Mouse (Mus musculus): ENCODE results near the gene Alpk3. TPM values are rescaled to one million over a fixed set of nuclear protein-coding genes. Genes with fewer than 3 reads are reported as not detected.
"Not testable (repeated sequence)": the region's sequence is repeated elsewhere in the genome, so short reads cannot be mapped to it uniquely, and the experiment has no call there.

The Alpk3 gene
- polyA plus RNA-seq, 1 experiment from 2014 or later, result 0.44 TPM

- 63% methylated on average over 6 of the region's 6 CpGs for WGBS
- Histone ChIP-seq H3K4me1 (peaks cover 21% of the 10 kb centered on the region), H3K9me3 (no peaks in the 10 kb centered on the region), H3K9ac (no peak overlapping the region), H3K4me2 (no peak overlapping the region), H3K4me3 (no peak overlapping the region), H3K27ac (no peak overlapping the region), H3K36me3 (no peaks in the 10 kb centered on the region), H3K27me3 (no peaks in the 10 kb centered on the region)
- no peak for ATAC-seq (ENCODE audit: insufficient number of reproducible peaks, insufficient read depth, low FRiP score, low TSS enrichment, low read depth)
Measured at GRCm38 (mm10) chr7:81133416-81133815, 76.0 kb downstream of the Alpk3 start.

GRCm38 (mm10) chr7:81133941-81134340, 76.5 kb downstream of the Alpk3 start:
- Histone ChIP-seq H3K9me3 (no peaks in the 10 kb centered on the region), H3K4me1 (peaks cover 21% of the 10 kb centered on the region), H3K4me3 (no peak overlapping the region), H3K27ac (peak overlapping the region; percentile 60), H3K9ac (no peak overlapping the region), H3K27me3 (no peaks in the 10 kb centered on the region), H3K36me3 (no peaks in the 10 kb centered on the region), H3K4me2 (peak overlapping the region; percentile 59)
- ATAC-seq (ENCODE audit: insufficient number of reproducible peaks, insufficient read depth, low FRiP score, low TSS enrichment, low read depth), result no peak
- WGBS, result 24% methylated on average over 2 of the region's 2 CpGs

- Histone ChIP-seq H3K4me2 (peak overlapping the region; percentile 59), H3K27me3 (no peaks in the 10 kb centered on the region), H3K4me1 (peaks cover 18% of the 10 kb centered on the region), H3K9me3 (no peaks in the 10 kb centered on the region), H3K36me3 (no peaks in the 10 kb centered on the region), H3K4me3 (peak overlapping the region; percentile 30), H3K27ac (peak overlapping the region; percentile 60), H3K9ac (peak overlapping the region; percentile 22)
- WGBS, result 14% methylated on average over 9 of the region's 9 CpGs
- peak; percentile 81 for ATAC-seq (ENCODE audit: insufficient number of reproducible peaks, insufficient read depth, low FRiP score, low TSS enrichment, low read depth)
Measured at GRCm38 (mm10) chr7:81134614-81135067, 77.2 kb downstream of the Alpk3 start.

GRCm38 (mm10) chr7:81137292-81137691, 79.9 kb downstream of the Alpk3 start:
- H3K4me2 ChIP-seq, result no peak overlapping the region
- H3K27ac ChIP-seq, result no peak overlapping the region
- H3K9ac ChIP-seq, result no peak overlapping the region
- no peak for ATAC-seq (ENCODE audit: insufficient number of reproducible peaks, insufficient read depth, low FRiP score, low TSS enrichment, low read depth)
- no peak overlapping the region for H3K4me3 ChIP-seq
- no peaks in the 10 kb centered on the region for H3K36me3 ChIP-seq
- H3K9me3 ChIP-seq, result no peaks in the 10 kb centered on the region
- peaks cover 16% of the 10 kb centered on the region for H3K4me1 ChIP-seq
- 88% methylated on average over 5 of the region's 5 CpGs for WGBS
- H3K27me3 ChIP-seq, result no peaks in the 10 kb centered on the region

GRCm38 (mm10) chr7:81139100-81139499, 81.7 kb downstream of the Alpk3 start:
- Histone ChIP-seq H3K27me3 (no peaks in the 10 kb centered on the region), H3K4me3 (no peak overlapping the region), H3K9ac (no peak overlapping the region), H3K36me3 (no peaks in the 10 kb centered on the region), H3K4me1 (peaks cover 11% of the 10 kb centered on the region), H3K9me3 (no peaks in the 10 kb centered on the region), H3K4me2 (no peak overlapping the region), H3K27ac (no peak overlapping the region)
- WGBS, result 84% methylated on average over 7 of the region's 7 CpGs
- no peak for ATAC-seq (ENCODE audit: insufficient number of reproducible peaks, insufficient read depth, low FRiP score, low TSS enrichment, low read depth)

- H3K4me3 ChIP-seq, result no peak overlapping the region
- H3K36me3 ChIP-seq, result no peaks in the 10 kb centered on the region
- peaks cover 4% of the 10 kb centered on the region for H3K4me1 ChIP-seq
- H3K4me2 ChIP-seq, result no peak overlapping the region
- no peaks in the 10 kb centered on the region for H3K9me3 ChIP-seq
- 87% methylated on average over 5 of the region's 5 CpGs for WGBS
- no peak overlapping the region for H3K9ac ChIP-seq
- no peaks in the 10 kb centered on the region for H3K27me3 ChIP-seq
- no peak overlapping the region for H3K27ac ChIP-seq
- ATAC-seq (ENCODE audit: insufficient number of reproducible peaks, insufficient read depth, low FRiP score, low TSS enrichment, low read depth), result no peak
Measured at GRCm38 (mm10) chr7:81139671-81140404, 82.4 kb downstream of the Alpk3 start.

- H3K27ac ChIP-seq, result no peak overlapping the region
- H3K9ac ChIP-seq, result no peak overlapping the region
- H3K27me3 ChIP-seq, result no peaks in the 10 kb centered on the region
- H3K36me3 ChIP-seq, result no peaks in the 10 kb centered on the region
- H3K9me3 ChIP-seq, result no peaks in the 10 kb centered on the region
- ATAC-seq (ENCODE audit: insufficient number of reproducible peaks, insufficient read depth, low FRiP score, low TSS enrichment, low read depth), result no peak
- WGBS, result 53% methylated on average over 1 of the region's 1 CpGs
- no peak overlapping the region for H3K4me2 ChIP-seq
- H3K4me1 ChIP-seq, result no peaks in the 10 kb centered on the region
- no peak overlapping the region for H3K4me3 ChIP-seq
Measured at GRCm38 (mm10) chr7:81141541-81141940, 84.1 kb downstream of the Alpk3 start.

GRCm38 (mm10) chr7:81143056-81143455, 85.7 kb downstream of the Alpk3 start:
- H3K4me1 ChIP-seq; H3K4me2 ChIP-seq; H3K9ac ChIP-seq; H3K4me3 ChIP-seq; ATAC-seq (ENCODE audit: insufficient number of reproducible peaks, insufficient read depth, low FRiP score, low TSS enrichment, low read depth); H3K9me3 ChIP-seq; H3K27me3 ChIP-seq; H3K36me3 ChIP-seq; H3K27ac ChIP-seq: not testable (repeated sequence)
- WGBS, result 54% methylated on average over 4 of the region's 4 CpGs

- Histone ChIP-seq H3K9me3 (no peaks in the 10 kb centered on the region), H3K4me3 (no peak overlapping the region), H3K4me1 (no peaks in the 10 kb centered on the region), H3K9ac (no peak overlapping the region), H3K36me3 (no peaks in the 10 kb centered on the region), H3K4me2 (no peak overlapping the region), H3K27ac (no peak overlapping the region), H3K27me3 (no peaks in the 10 kb centered on the region)
- ATAC-seq (ENCODE audit: insufficient number of reproducible peaks, insufficient read depth, low FRiP score, low TSS enrichment, low read depth), result no peak
- WGBS, result 88% methylated on average over 11 of the region's 11 CpGs
Measured at GRCm38 (mm10) chr7:81149759-81150158, 92.4 kb downstream of the Alpk3 start.

GRCm38 (mm10) chr7:81151216-81151615, 93.8 kb downstream of the Alpk3 start:
- no peak overlapping the region for H3K9ac ChIP-seq
- WGBS, result 91% methylated on average over 8 of the region's 8 CpGs
- H3K27ac ChIP-seq, result no peak overlapping the region
- ATAC-seq (ENCODE audit: insufficient number of reproducible peaks, insufficient read depth, low FRiP score, low TSS enrichment, low read depth), result no peak
- H3K36me3 ChIP-seq, result no peaks in the 10 kb centered on the region
- H3K4me2 ChIP-seq, result no peak overlapping the region
- H3K27me3 ChIP-seq, result no peaks in the 10 kb centered on the region
- H3K4me1 ChIP-seq, result no peaks in the 10 kb centered on the region
- no peak overlapping the region for H3K4me3 ChIP-seq
- H3K9me3 ChIP-seq, result no peaks in the 10 kb centered on the region

- WGBS, result 95% methylated on average over 10 of the region's 10 CpGs
- Histone ChIP-seq H3K9ac (no peak overlapping the region), H3K4me2 (no peak overlapping the region), H3K27me3 (no peaks in the 10 kb centered on the region), H3K9me3 (no peaks in the 10 kb centered on the region), H3K27ac (no peak overlapping the region), H3K4me1 (no peaks in the 10 kb centered on the region), H3K36me3 (no peaks in the 10 kb centered on the region), H3K4me3 (no peak overlapping the region)
- ATAC-seq (ENCODE audit: insufficient number of reproducible peaks, insufficient read depth, low FRiP score, low TSS enrichment, low read depth), result no peak
Measured at GRCm38 (mm10) chr7:81152306-81152705, 94.9 kb downstream of the Alpk3 start.

- Histone ChIP-seq H3K27ac (no peak overlapping the region), H3K27me3 (no peaks in the 10 kb centered on the region), H3K36me3 (no peaks in the 10 kb centered on the region), H3K9me3 (no peaks in the 10 kb centered on the region), H3K4me2 (no peak overlapping the region), H3K9ac (no peak overlapping the region), H3K4me1 (no peaks in the 10 kb centered on the region), H3K4me3 (no peak overlapping the region)
- ATAC-seq (ENCODE audit: insufficient number of reproducible peaks, insufficient read depth, low FRiP score, low TSS enrichment, low read depth), result no peak
- 87% methylated on average over 7 of the region's 7 CpGs for WGBS
Measured at GRCm38 (mm10) chr7:81152826-81153225, 95.4 kb downstream of the Alpk3 start.
